Mouse (Mus musculus) embryonic fibroblast, embryonic 13.5 days (primary cell): Measurements from ENCODE around the gene Crbn.

Source experiments
- CTCF ChIP-seq: IDR thresholded peaks from 2 replicates; pipeline ENCODE4 v1.5.1; 2011; ENCODE audit warnings: mild to moderate bottlenecking, control low read depth, low read length, moderate library complexity, borderline replicate concordance; ENCODE audit not compliant: insufficient read depth
- POLR2A ChIP-seq: IDR thresholded peaks from 2 replicates; pipeline ENCODE4 v1.6.1; 2011; ENCODE audit warnings: low read depth, mild to moderate bottlenecking, control low read depth, low read length, moderate library complexity

DNA sequence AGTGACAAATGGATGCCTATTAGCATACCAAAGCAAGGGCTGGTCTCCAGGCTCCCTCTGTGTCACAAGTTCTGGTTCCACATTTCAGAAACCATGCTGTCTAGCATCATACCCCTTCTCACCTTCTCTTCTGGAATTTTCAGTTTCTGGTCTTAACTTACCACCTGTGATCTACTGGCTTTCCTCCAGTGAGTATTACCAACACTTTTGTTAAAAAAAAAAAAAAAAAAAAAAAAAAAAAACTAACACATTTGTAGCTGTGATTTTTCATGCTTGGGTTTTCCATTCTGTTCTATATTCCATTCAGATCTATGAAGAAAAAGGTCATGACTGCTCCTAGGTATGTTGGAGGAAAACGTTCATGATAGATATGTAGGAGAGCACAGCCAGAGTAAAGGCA is 34.0 kb downstream of the Crbn start:
- TF ChIP-seq CTCF (no peak), POLR2A (no peak)
